Mouse (Mus musculus): ENCODE results near the gene Rnase9. TPM values are rescaled to one million over a fixed set of nuclear protein-coding genes. Genes with fewer than 3 reads are reported as not detected.

The Rnase9 gene
- total RNA-seq (2023) = not detected

DNA sequence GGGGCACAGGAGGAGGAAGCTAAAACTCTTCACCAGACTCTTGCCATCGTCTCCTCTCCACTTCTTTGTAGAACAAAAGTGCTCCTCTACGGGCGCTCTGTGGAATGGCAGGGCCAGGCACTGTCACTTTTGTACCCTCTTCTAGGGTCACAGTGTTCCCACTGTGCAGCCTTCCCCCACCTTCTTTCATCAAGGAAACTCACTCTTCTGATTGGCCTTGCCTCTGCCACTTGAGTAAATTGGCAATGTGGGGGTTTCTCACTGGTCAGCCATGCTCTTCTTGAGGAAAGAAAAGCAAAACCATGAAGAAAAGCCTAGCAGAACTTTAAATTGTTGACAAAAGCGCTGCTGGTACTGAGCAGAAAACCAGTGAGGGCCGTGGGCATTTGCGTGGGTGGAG lies at the start of gene Rnase9:
TSS of gene Rnase9 (minus strand) at position 101 of the 400 bp plus-strand sequence.

DNA sequence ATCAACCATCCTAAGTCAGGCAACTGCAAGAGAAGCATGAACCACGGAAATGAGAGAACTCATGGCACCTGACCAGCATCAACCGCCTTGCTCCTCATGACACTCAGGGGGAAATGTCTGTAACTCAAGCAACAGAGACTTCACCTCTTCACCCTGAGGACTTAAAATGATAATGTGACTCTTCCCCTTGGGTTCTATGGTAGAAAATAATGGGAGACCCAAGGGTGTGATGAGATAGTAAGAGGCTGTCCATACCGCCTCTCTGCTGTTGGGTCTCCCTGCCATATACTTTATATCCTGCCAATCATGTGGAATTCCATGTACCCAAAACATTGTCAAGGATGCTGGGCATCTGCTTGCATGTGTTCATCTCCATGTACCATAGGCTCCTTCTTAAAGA lies 32.7 kb upstream of the Rnase9 start, which contains the start of gene Olfr750:
TSS of gene Olfr750 (minus strand) at position 101 of the 400 bp plus-strand sequence.

DNA sequence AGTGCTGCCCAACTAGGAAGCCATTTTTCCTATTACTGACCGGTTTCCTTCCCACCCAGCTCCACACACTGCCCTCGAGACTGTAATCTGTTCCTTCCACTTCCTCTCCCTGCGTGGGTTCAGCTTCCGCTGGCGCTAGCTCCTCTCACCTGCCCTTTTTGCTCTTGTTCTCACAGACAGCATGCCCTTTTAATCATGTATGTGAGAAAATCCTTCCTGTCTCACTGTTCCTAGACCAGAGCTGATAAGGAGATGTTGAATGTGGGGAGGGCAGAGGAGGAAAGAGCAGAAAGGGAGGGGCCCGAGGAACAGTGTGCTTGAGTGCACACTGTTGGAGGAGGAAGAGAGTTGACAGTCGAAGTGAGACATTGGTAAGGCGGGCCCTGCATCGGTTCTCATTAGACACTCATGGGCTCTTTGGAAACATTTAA lies 15.7 kb upstream of the Rnase9 start, which contains the start of gene Rnase12:
TSS of gene Rnase12 (minus strand) at position 261 of the 431 bp plus-strand sequence.

DNA sequence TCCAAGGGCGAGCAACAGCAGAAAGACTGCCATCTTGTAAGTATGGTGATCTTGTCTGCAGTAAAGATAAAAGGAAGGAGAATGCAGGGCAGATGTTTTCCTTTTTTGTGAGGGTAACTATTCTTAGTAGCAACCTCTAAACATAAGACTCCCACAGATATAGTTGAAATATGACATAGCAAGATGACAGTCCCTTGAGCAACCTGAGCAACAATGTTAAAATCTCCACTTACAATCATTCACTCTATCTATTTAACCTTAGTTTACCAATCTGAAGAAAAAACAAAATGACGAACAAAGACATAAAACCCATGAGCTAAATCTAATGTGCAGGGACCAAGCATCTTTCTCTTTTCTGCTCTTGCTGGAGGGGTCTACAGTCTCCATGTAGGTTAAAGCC lies 8.4 kb upstream of the Rnase9 start, which contains the start of gene Rnase11:
TSS of gene Rnase11 (minus strand) at position 101 of the 400 bp plus-strand sequence.

DNA sequence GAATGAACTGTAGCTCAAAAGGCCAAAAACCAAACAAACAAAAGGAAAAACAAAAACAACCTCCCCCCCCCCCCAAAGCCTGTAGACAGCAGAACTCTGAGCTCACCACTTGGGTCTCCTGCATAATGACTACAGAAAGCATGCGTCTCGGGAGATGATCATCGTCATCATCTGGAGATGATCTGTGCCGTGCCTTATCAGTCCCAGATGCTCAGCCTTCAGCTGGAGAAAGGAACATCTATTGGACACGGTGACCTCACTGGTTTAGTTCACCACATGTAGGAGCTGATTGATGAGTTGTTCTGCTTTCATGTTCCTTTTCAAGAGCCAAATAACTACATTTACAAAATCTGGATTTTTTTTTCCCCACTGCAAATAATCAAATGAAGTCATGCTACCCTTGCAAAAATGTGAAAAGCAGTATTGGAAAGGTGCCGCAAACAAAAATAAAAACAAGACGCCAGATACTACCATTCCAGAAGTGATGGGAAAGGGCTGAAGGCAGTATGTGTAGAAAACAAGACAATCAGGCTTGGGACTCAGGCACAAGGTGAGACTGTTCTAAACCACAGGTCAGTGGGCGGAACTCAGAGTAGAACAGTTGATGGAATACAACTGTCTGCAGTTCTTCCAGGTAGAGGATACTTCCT lies 34.4 kb downstream of the Rnase9 start, which contains the start of gene Rnase10:
TSS of gene Rnase10 (plus strand) at position 600 of the 650 bp plus-strand sequence.

Other genes with a start within 250 kb of the Rnase9 start
- not detected for gene Ccnb1ip1, start 234.1 kb downstream of the Rnase9 start, total RNA-seq (2023)
- gene Parp2, start 234.0 kb downstream of the Rnase9 start, total RNA-seq (2023) = 44.2 TPM
- 34.1 TPM for gene Tep1, start 171.3 kb downstream of the Rnase9 start, total RNA-seq (2023)
- not detected for gene Klhl33, start 144.4 kb downstream of the Rnase9 start, total RNA-seq (2023)
- gene Osgep, start 117.0 kb downstream of the Rnase9 start, total RNA-seq (2023) = 40.7 TPM
- gene Apex1, start 116.9 kb downstream of the Rnase9 start, total RNA-seq (2023) = 49.0 TPM
- gene Pip4p1, start 111.0 kb downstream of the Rnase9 start, total RNA-seq (2023) = 104 TPM
- gene Pnp, start 110.8 kb downstream of the Rnase9 start, total RNA-seq (2023) = 18.1 TPM
- 20.5 TPM for gene Gm49342, start 97.4 kb downstream of the Rnase9 start, total RNA-seq (2023)
- gene Pnp2, start 85.9 kb downstream of the Rnase9 start, total RNA-seq (2023) = 1.0 TPM
- not detected for gene Rnase10, start 34.1 kb downstream of the Rnase9 start, total RNA-seq (2023)
- not detected for gene Rnase11, start 8.3 kb upstream of the Rnase9 start, total RNA-seq (2023)
- gene Rnase12, start 15.8 kb upstream of the Rnase9 start, total RNA-seq (2023) = not detected
- gene Olfr750, start 32.6 kb upstream of the Rnase9 start, total RNA-seq (2023) = not detected
- gene Rnase4, start 49.2 kb upstream of the Rnase9 start, total RNA-seq (2023) = 2.4 TPM
- 2.6 TPM for gene Ang, start 49.3 kb upstream of the Rnase9 start, total RNA-seq (2023)
- not detected for gene Eddm3b, start 72.6 kb upstream of the Rnase9 start, total RNA-seq (2023)
- 3.4 TPM for gene Rnase6, start 82.0 kb upstream of the Rnase9 start, total RNA-seq (2023)
- not detected for gene Rnase1, start 104.9 kb upstream of the Rnase9 start, total RNA-seq (2023)
- not detected for gene Rnase2b, start 120.4 kb upstream of the Rnase9 start, total RNA-seq (2023)
- not detected for gene Ang2, start 157.3 kb upstream of the Rnase9 start, total RNA-seq (2023)
- gene Ear14, start 161.5 kb upstream of the Rnase9 start, total RNA-seq (2023) = not detected
- not detected for gene Rnase2a, start 214.2 kb upstream of the Rnase9 start, total RNA-seq (2023)